Mouse (Mus musculus) liver, embryonic 16.5 days (tissue): ENCODE data around the gene Soga1. TPM values are rescaled to one million over a fixed set of nuclear protein-coding genes. Genes with fewer than 3 reads are reported as not detected.

Experiments
- ATAC-seq: fragments of 200-750 bp; cut with Nextera tagmentation; 2 replicates; pipeline ENCODE4 v1.8.0; 2017; ENCODE audit warnings: low read depth, mild to moderate bottlenecking, moderate number of reproducible peaks, moderate library complexity
- H3K27ac ChIP-seq: fragments of 300-500 bp; sonication (generic); 2 replicates; pipeline ENCODE4 v1.5.1; 2014; ENCODE audit warnings: mild to moderate bottlenecking, low read length
- H3K27me3 ChIP-seq: fragments of 300-500 bp; sonication (generic); 2 replicates; pipeline ENCODE4 v1.6.1; 2014; ENCODE audit warnings: low read depth, low read length, mixed read lengths; ENCODE audit not compliant: control insufficient read depth, insufficient read depth
- H3K36me3 ChIP-seq: fragments of 300-500 bp; sonication (generic); 2 replicates; pipeline ENCODE4 v1.6.1; 2014; ENCODE audit warnings: mild to moderate bottlenecking; ENCODE audit not compliant: control insufficient read depth, insufficient read depth
- H3K4me1 ChIP-seq: fragments of 300-500 bp; sonication (generic); 2 replicates; pipeline ENCODE4 v1.6.1; 2014; ENCODE audit warnings: low read depth, low read length, mixed read lengths; ENCODE audit not compliant: control insufficient read depth
- H3K4me2 ChIP-seq: fragments of 300-500 bp; sonication (generic); 2 replicates; pipeline ENCODE4 v1.6.1; 2014; ENCODE audit warnings: low read depth, low read length, mixed read lengths
- H3K4me3 ChIP-seq: fragments of 300-500 bp; sonication (generic); 2 replicates; pipeline ENCODE4 v1.5.1; 2014; ENCODE audit warnings: low read depth, mild to moderate bottlenecking, low read length
- H3K9ac ChIP-seq: fragments of 300-500 bp; sonication (generic); 2 replicates; pipeline ENCODE4 v1.6.1; 2014; ENCODE audit warnings: low read depth, low read length
- H3K9me3 ChIP-seq: fragments of 300-500 bp; sonication (generic); replicated peaks from 2 replicates; pipeline ENCODE4 v1.6.1; 2016; ENCODE audit warnings: low read length; ENCODE audit not compliant: control insufficient read depth
- WGBS: fragments of 180-500 bp; shearing (Covaris S2); extraction: QIAGEN DNeasy Blood & Tissue Kit; methylation state at CpG from one replicate; pipeline ENCODE4 v1.1.7; 2014; ENCODE audit not compliant: insufficient replicate concordance; 5-methylcytosine and 5-hydroxymethylcytosine counted together
- polyA plus RNA-seq: library from polyadenylated mRNA; unstranded; fragments of >200 nt; fragmentation: Nextera tagmentation; extraction: Ambion mirVana; gene quantifications from 2 replicates; pipeline ENCODE4 v1.2.1, GENCODE M21; 2015

Gene Soga1
- polyA plus RNA-seq, 1 experiment from 2014 or later, result 1.8 TPM

DNA sequence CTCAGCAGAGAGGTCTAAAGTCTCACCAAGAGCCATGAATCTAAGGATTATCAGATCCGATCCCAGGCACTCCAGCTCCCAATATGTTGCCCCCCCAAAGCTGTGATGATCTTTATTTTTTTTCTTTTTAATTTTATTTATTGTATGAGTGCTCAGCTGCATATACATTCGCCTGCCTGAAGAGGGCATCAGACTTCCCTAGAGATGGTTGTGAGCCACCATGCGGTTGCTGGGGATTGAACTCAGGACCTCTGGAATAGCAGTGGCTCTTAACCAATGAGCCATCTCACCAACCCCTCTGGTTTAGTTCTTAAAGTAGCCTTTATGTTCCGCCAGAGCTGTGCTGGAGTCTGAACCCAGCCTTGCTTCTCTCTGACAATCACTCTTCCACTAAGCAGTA lies 25.3 kb downstream of the Soga1 start:
- no peaks in the 10 kb centered on the region for H3K27me3 ChIP-seq
- WGBS, result 53% methylated on average over 4 of the region's 4 CpGs

DNA sequence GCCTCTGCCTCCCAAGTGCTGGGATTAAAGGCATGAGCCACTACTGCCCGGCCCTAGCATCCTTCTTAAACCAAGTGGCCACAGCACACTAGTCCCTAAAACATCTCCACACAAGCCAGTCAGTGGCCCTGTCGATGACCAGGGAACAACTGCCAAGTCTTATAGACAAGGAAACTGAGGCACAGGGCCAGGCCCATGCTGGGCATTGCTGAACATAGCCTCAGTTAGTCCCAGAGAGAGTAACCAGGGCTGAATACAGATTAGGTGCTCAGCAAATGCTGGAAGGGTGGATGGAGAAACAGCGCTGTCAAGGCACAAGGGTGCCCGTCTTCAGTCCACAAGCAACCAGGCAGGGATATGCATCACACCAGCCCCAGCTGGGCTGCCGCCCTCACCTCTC lies 25.9 kb downstream of the Soga1 start:
- no peak for ATAC-seq
- Histone ChIP-seq H3K36me3 (no peaks in the 10 kb centered on the region), H3K9ac (no peak overlapping the region), H3K4me2 (no peak overlapping the region), H3K27ac (no peak overlapping the region), H3K9me3 (no peaks in the 10 kb centered on the region), H3K4me3 (no peak overlapping the region), H3K4me1 (no peaks in the 10 kb centered on the region), H3K27me3 (no peaks in the 10 kb centered on the region)
- 78% methylated on average over 5 of the region's 5 CpGs for WGBS

More for the DNA sequence above, 25.3 kb downstream of the Soga1 start:
- H3K4me2 ChIP-seq, result no peak overlapping the region
- ATAC-seq, result no peak
- no peaks in the 10 kb centered on the region; the same call in 1 of the 2 replicates for H3K4me1 ChIP-seq
- H3K4me3 ChIP-seq, result no peak overlapping the region
- H3K27ac ChIP-seq, result no peak overlapping the region
- no peaks in the 10 kb centered on the region for H3K36me3 ChIP-seq
- no peaks in the 10 kb centered on the region for H3K9me3 ChIP-seq
- no peak overlapping the region for H3K9ac ChIP-seq

DNA sequence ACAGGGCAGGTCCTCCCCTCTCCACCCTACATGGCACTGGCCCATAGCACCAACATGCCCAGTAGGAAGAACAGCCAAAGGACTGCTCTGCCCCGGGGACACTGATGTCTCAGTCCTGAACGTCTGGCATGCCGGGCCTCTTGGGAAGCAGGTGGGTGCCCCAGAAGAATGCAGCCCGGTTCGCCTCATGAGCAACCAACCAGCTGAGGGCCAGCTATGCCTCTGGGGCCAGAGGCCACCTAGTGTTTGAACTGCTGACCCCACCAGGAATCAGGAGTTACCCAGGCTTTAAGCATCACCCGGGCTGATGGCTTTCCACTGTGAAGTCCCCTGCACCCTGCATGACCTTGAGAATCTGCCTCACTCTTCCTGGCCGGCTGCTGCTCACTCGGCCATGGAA lies 26.6 kb downstream of the Soga1 start:
- no peak overlapping the region for H3K27ac ChIP-seq
- no peaks in the 10 kb centered on the region for H3K4me1 ChIP-seq
- no peaks in the 10 kb centered on the region for H3K27me3 ChIP-seq
- no peaks in the 10 kb centered on the region for H3K36me3 ChIP-seq
- no peak overlapping the region for H3K4me2 ChIP-seq
- H3K4me3 ChIP-seq, result no peak overlapping the region
- 65% methylated on average over 8 of the region's 8 CpGs for WGBS
- H3K9ac ChIP-seq, result no peak overlapping the region
- no peak for ATAC-seq
- H3K9me3 ChIP-seq, result no peaks in the 10 kb centered on the region

DNA sequence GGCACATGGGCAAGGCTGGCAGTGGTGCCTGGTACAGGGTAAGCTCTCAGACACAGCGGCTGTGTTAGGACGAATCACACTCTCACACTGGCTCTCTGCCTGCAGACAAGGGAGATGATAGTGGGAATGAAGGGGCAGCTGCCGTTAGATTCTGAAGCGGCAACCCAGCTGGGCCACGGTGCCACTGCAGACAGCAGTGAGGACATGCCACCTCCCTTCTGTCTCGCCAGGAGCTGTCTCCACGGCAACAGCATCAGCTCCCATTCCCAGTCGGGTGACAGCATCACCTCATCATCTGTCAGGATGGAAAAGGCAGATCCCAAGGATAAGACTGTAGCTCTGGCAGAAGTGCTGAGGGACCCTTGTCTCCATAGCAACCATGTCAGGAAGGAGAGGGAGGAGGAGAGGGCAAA lies 29.2 kb downstream of the Soga1 start:
- no peak overlapping the region for H3K4me3 ChIP-seq
- H3K9me3 ChIP-seq, result no peaks in the 10 kb centered on the region
- no peak for ATAC-seq
- H3K27ac ChIP-seq, result no peak overlapping the region
- WGBS, result 78% methylated on average over 8 of the region's 8 CpGs
- no peaks in the 10 kb centered on the region for H3K27me3 ChIP-seq
- no peaks in the 10 kb centered on the region for H3K36me3 ChIP-seq
- H3K4me2 ChIP-seq, result no peak overlapping the region
- H3K4me1 ChIP-seq, result no peaks in the 10 kb centered on the region
- no peak overlapping the region for H3K9ac ChIP-seq

DNA sequence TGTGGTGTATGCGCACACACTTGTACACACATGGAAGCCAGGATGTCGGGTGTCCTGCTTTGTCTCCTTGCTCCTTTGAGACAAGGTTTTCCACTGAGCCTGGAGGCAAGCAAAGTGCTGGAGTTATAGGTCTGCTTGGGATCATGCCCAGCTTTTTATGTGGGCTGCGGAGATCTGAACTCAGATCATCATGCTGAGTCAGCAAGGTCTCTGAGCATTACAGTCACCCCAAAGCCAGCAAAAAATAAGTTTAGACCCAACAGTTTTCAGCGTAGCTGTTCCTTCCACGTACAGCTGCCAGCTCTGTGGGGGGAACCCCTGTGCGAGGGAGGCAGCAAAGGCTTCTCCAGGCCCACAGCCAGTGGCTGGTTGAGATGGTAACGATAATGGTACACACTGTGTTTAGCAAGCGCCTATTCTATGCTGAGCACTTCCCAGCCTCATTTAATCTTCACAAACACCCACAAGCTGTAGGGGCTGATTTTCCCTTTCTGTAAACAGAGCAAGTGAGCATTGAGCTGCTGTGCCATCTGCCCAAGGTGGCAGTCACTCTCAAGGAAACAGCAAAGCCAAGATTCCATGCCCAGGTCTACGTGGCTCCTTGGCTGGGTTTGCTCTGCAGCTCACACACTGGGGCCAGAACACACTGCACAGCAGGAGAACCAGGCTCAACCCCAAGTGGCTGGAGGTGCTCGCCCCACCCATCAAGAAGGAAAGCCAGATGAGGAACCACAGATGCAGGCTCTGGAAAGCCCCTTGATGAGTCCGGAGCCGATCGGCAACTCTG lies 30.5 kb downstream of the Soga1 start:
- ATAC-seq, result no peak
- no peak overlapping the region for H3K9ac ChIP-seq
- H3K4me1 ChIP-seq, result no peaks in the 10 kb centered on the region
- no peak overlapping the region for H3K27ac ChIP-seq
- no peaks in the 10 kb centered on the region for H3K27me3 ChIP-seq
- H3K4me3 ChIP-seq, result no peak overlapping the region
- no peak overlapping the region for H3K4me2 ChIP-seq
- H3K36me3 ChIP-seq, result no peaks in the 10 kb centered on the region
- H3K9me3 ChIP-seq, result no peaks in the 10 kb centered on the region
- 68% methylated on average over 13 of the region's 13 CpGs for WGBS

DNA sequence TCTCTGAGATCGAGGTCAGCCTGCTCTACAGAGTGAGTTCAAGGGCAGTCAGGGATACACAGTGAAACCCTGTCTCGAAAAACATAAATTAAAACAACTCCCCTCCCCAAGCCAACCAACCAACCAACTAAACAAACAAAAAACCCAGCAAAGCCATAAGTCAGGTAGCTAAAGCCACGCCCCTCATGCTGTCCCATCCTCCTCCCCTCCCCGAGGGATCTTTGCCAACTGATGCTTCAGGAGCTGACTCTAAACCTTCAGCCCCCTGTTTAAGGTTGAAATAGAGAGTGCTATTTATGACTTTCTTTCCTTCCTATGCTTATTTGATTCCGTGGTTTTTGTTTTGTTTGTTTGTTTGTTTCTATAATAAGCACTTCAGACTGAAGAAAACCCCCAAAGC lies 32.1 kb downstream of the Soga1 start:
- Histone ChIP-seq H3K4me3 (no peak overlapping the region), H3K36me3 (no peaks in the 10 kb centered on the region), H3K4me2 (no peak overlapping the region), H3K9me3 (no peaks in the 10 kb centered on the region), H3K27me3 (no peaks in the 10 kb centered on the region), H3K27ac (no peak overlapping the region), H3K9ac (no peak overlapping the region), H3K4me1 (no peaks in the 10 kb centered on the region)
- ATAC-seq, result no peak
- WGBS, result 56% methylated on average over 5 of the region's 5 CpGs

DNA sequence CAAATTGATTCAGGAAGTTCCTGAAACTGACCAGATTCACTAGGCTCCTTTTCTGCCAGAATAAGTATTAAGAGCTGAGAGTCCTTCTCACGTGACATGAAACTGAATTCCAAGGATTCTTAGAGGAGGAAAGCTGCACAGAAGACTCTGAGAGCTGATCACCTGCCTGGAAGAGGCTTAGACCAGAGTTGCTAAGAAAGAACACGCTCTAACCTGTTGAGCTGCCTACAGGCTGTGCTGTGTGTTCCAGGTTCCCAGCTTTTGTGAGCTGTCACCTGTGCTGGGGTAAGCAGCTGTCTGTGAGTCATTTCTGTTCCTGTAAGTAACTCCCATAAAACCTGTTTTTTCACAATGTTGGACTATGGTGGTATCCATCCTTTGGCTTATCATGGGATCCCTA lies 33.1 kb downstream of the Soga1 start:
- Histone ChIP-seq H3K4me2 (no peak overlapping the region), H3K36me3 (no peaks in the 10 kb centered on the region), H3K4me3 (no peak overlapping the region), H3K9ac (no peak overlapping the region), H3K27me3 (no peaks in the 10 kb centered on the region), H3K4me1 (no peaks in the 10 kb centered on the region), H3K27ac (no peak overlapping the region), H3K9me3 (no peaks in the 10 kb centered on the region)
- WGBS, result 71% methylated on average over 2 of the region's 2 CpGs
- ATAC-seq, result no peak

DNA sequence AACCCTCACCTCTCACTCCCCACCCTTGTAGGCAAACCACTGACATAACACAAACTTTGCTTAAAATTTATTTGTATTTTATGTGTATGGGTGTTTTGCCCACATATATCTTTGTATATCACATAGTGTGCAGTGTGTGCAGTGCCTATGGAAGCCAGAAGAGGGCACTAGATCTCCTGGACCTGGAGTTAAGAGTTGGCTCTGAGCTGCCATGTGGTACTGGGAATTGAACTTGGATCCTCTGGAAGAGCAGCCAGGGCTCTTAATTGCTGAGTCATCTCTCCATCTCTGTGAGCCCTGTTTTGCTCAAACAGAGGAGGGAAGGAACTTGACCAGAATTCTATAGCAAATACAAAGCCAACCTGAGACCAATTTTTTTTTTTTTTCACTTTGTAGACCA lies 35.1 kb downstream of the Soga1 start:
- H3K4me1 ChIP-seq, result no peaks in the 10 kb centered on the region
- H3K27me3 ChIP-seq, result no peaks in the 10 kb centered on the region
- H3K9me3 ChIP-seq, result no peaks in the 10 kb centered on the region
- H3K27ac ChIP-seq, result no peak overlapping the region
- peaks cover 3% of the 10 kb centered on the region; the same call in 1 of the 2 replicates for H3K36me3 ChIP-seq
- no peak overlapping the region for H3K4me3 ChIP-seq
- H3K9ac ChIP-seq, result no peak overlapping the region
- ATAC-seq, result no peak
- no peak overlapping the region for H3K4me2 ChIP-seq

DNA sequence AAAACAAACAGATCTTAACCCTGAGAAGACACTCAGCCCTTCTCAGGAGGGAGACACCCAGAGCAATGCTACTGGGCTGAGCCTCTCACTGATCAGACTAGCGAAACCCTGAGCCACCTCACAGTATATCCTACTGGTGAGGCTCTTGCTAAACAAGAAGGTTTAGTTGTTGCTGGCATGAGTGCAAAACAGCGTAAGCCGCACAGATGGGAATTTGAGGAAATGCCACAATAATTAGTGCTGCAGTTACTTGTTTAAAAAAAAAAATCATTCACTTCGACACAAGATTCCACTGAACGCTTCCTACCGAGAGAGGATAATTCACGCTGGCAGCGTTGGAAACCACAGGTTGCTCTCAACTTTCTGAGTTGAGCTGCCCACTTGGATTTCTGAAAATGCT lies 35.5 kb downstream of the Soga1 start:
- no peak for ATAC-seq
- Histone ChIP-seq H3K4me2 (no peak overlapping the region), H3K4me3 (no peak overlapping the region), H3K9me3 (no peaks in the 10 kb centered on the region), H3K9ac (no peak overlapping the region), H3K27me3 (no peaks in the 10 kb centered on the region), H3K27ac (no peak overlapping the region), H3K36me3 (peaks cover 3% of the 10 kb centered on the region; the same call in 1 of the 2 replicates), H3K4me1 (no peaks in the 10 kb centered on the region)
- WGBS, result 86% methylated on average over 8 of the region's 8 CpGs
